Mouse (Mus musculus): ENCODE data around the gene Gria1. TPM values are rescaled to one million over a fixed set of nuclear protein-coding genes. Genes with fewer than 3 reads are reported as not detected.

Gria1 gene
- polyA plus RNA-seq, 1 experiment from 2014 or later: 2.0 TPM

DNA sequence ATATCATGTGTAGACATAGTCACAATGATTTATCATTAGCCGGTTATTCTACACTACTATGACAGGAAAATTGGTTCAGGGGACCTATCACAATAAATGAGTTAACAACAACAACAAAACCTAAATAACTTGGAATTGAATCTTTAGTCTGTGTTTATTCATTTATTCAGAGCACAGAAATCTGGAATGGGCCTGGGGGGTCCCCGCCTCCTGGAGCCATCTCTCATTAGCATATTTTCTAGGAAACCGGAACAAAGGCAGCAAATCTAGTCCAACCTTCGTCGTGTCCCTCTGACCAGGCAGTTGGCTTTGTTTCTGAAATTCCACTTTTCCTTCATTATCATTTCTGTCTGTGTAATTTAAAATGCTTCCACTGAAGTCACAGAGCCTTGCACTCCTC, 132.5 kb downstream of the Gria1 start:
- no peak overlapping the region for H3K9ac ChIP-seq
- H3K36me3 ChIP-seq: no peaks in the 10 kb centered on the region
- no peak overlapping the region for H3K4me2 ChIP-seq
- H3K4me3 ChIP-seq (replicated peaks): no peak overlapping the region
- no peak overlapping the region for H3K27ac ChIP-seq
- H3K9me3 ChIP-seq (replicated peaks): no peaks in the 10 kb centered on the region
- ATAC-seq (replicated peaks; ENCODE audit: low FRiP score): no peak
- H3K27me3 ChIP-seq: no peaks in the 10 kb centered on the region
- WGBS: 73% methylated on average over 5 of the region's 5 CpGs
- H3K4me1 ChIP-seq: no peaks in the 10 kb centered on the region

DNA sequence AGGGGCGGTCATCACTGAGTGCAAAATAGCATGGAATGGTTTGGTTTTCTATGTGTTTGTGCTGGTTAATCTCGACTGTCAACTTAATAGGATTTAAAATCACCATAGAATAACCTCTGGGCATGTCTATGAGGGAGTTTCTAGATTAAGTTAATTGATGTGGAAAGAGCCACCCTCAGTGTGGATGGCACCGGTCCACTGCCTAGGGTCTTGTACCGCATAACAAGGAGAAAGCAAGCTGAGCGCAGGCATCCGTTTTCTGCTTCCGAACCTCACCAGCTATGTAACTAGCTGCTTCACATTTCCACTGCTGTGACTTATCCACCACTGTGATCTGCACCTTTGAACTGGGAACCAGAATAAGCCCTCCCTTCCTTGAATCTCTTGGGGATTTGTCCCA, 134.0 kb downstream of the Gria1 start:
- no peak for ATAC-seq (replicated peaks; ENCODE audit: low FRiP score)
- no peaks in the 10 kb centered on the region for H3K9me3 ChIP-seq (replicated peaks)
- H3K4me3 ChIP-seq (replicated peaks): no peak overlapping the region
- H3K4me2 ChIP-seq: no peak overlapping the region
- no peaks in the 10 kb centered on the region for H3K4me1 ChIP-seq
- WGBS: 72% methylated on average over 7 of the region's 7 CpGs
- H3K36me3 ChIP-seq: no peaks in the 10 kb centered on the region
- H3K27ac ChIP-seq: no peak overlapping the region
- no peak overlapping the region for H3K9ac ChIP-seq
- H3K27me3 ChIP-seq: no peaks in the 10 kb centered on the region

DNA sequence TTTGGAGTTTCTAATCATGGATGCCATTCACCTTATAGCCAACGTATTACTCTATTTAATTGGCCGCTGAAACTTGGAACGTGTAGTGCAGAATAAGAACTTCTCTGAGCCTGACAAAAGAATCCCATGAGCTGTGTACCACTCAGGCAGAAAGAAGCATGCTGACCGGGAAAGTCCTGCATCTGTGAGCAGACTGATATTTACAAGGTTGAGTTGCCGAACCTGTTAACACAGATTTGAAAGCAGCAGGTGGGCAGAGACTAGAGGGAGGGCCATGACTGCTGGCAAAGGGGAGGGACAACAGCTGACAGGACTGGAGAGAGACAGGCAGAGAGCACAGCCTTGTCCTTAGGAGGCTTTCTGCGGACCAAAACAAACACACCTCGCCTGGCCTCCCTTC, 134.5 kb downstream of the Gria1 start:
- H3K4me2 ChIP-seq: no peak overlapping the region
- 54% methylated on average over 7 of the region's 7 CpGs for WGBS
- no peak overlapping the region for H3K9ac ChIP-seq
- no peak overlapping the region for H3K27ac ChIP-seq
- H3K27me3 ChIP-seq: no peaks in the 10 kb centered on the region
- no peaks in the 10 kb centered on the region for H3K9me3 ChIP-seq (replicated peaks)
- ATAC-seq (replicated peaks; ENCODE audit: low FRiP score): 0 out of 2 replicates have a peak, but pooled peaks have one; percentile 29
- H3K4me3 ChIP-seq (replicated peaks): no peak overlapping the region
- H3K4me1 ChIP-seq: no peaks in the 10 kb centered on the region
- no peaks in the 10 kb centered on the region for H3K36me3 ChIP-seq

DNA sequence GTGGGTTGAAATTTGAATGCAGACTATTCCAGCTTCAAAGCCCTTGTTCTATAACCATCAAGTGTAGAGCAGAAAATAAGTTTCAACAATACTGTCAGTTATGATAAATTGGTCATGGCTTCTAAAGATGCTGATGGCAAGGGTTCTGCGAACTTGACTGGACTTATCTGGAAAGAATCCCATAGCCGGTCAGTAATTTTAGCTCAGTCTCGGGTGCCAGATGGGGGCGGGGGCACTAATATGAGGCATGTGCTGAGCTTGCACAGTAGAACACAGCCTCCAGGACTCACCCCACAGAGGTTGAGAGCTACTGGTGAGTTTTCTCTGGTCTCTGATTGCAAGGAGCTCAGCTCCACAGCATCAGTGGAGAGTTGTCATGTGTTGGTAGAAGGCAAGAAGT, 140.5 kb downstream of the Gria1 start:
- no peak overlapping the region for H3K4me2 ChIP-seq
- 82% methylated on average over 4 of the region's 4 CpGs for WGBS
- ATAC-seq (replicated peaks; ENCODE audit: low FRiP score): no peak

DNA sequence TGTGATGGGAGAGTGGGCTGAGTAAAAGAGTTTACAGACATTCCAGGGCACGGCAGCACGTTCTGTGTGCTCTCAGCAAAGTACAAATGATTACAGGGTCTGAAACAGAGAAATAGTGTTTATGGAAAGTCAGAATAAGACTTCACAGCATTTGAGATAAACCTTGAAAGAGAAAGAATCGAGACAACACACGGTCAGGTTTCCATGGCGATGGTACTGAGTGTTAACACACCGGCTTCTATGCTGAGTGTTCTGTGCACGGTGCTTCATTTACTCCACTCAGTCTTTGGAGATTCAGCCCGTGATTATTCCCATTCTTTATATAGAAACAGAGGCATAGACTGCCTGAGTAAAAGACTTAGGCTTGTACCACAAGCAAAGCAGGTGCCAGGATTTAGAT, 143.8 kb downstream of the Gria1 start:
- ATAC-seq (replicated peaks; ENCODE audit: low FRiP score): no peak
- H3K4me1 ChIP-seq: no peaks in the 10 kb centered on the region
- H3K9me3 ChIP-seq (replicated peaks): no peaks in the 10 kb centered on the region
- no peak overlapping the region for H3K9ac ChIP-seq
- H3K27me3 ChIP-seq: no peaks in the 10 kb centered on the region
- no peak overlapping the region for H3K4me2 ChIP-seq
- H3K4me3 ChIP-seq (replicated peaks): no peak overlapping the region
- 82% methylated on average over 8 of the region's 8 CpGs for WGBS
- no peaks in the 10 kb centered on the region for H3K36me3 ChIP-seq
- no peak overlapping the region for H3K27ac ChIP-seq

More for the DNA sequence above, 140.5 kb downstream of the Gria1 start:
- H3K4me1 ChIP-seq: no peaks in the 10 kb centered on the region
- H3K9me3 ChIP-seq (replicated peaks): no peaks in the 10 kb centered on the region
- no peak overlapping the region for H3K4me3 ChIP-seq (replicated peaks)
- no peak overlapping the region for H3K9ac ChIP-seq
- H3K27ac ChIP-seq: no peak overlapping the region
- H3K36me3 ChIP-seq: no peaks in the 10 kb centered on the region
- no peaks in the 10 kb centered on the region for H3K27me3 ChIP-seq

DNA sequence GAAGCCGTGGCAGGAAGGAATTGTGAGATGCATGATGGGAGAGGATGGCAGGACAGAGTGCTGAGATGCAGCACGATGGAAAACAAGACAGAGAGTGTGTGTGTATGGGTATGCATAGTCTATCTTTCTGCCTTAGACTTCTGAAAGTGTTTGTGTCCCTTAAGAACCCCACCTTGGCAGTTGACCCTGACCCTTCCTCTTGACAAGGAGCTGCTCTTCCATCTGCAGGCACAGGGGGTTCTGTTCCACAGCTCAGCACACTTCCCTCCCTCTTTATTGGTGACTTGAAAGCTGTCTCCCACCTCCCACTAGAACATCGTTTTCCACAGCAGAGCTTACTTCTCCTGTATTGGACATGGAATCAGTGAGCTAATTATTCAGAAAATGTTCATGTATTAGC, 148.2 kb downstream of the Gria1 start:
- no peaks in the 10 kb centered on the region for H3K36me3 ChIP-seq
- H3K27me3 ChIP-seq: no peaks in the 10 kb centered on the region
- WGBS: 56% methylated on average over 3 of the region's 3 CpGs
- H3K27ac ChIP-seq: no peak overlapping the region
- no peak overlapping the region for H3K9ac ChIP-seq
- no peak for ATAC-seq (replicated peaks; ENCODE audit: low FRiP score)
- H3K9me3 ChIP-seq (replicated peaks): no peaks in the 10 kb centered on the region
- no peak overlapping the region for H3K4me2 ChIP-seq
- H3K4me1 ChIP-seq: no peaks in the 10 kb centered on the region
- H3K4me3 ChIP-seq (replicated peaks): no peak overlapping the region

DNA sequence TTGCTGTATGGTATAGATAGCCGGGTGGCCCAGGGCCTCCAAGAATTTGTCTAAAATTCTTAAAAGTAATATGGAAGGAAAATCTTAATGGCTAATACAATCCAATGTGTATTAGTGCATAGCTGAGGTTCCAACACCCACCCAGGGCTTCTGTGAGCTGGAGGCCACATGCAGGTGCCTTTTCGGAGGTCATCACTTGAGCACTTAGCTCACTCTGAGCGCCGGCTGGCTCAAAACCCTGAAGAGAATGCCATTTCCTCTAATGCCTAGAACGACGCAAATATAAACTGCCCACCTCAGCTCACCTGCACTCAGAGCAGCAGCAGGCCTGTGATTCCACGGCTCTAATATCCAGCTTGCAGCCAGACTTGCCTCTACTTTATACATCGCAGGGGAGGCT, 148.9 kb downstream of the Gria1 start:
- no peak overlapping the region for H3K9ac ChIP-seq
- no peak overlapping the region for H3K4me3 ChIP-seq (replicated peaks)
- no peaks in the 10 kb centered on the region for H3K36me3 ChIP-seq
- WGBS: 89% methylated on average over 8 of the region's 8 CpGs
- ATAC-seq (replicated peaks; ENCODE audit: low FRiP score): no peak
- no peak overlapping the region for H3K27ac ChIP-seq
- H3K9me3 ChIP-seq (replicated peaks): no peaks in the 10 kb centered on the region
- no peak overlapping the region for H3K4me2 ChIP-seq
- no peaks in the 10 kb centered on the region for H3K4me1 ChIP-seq
- H3K27me3 ChIP-seq: no peaks in the 10 kb centered on the region

DNA sequence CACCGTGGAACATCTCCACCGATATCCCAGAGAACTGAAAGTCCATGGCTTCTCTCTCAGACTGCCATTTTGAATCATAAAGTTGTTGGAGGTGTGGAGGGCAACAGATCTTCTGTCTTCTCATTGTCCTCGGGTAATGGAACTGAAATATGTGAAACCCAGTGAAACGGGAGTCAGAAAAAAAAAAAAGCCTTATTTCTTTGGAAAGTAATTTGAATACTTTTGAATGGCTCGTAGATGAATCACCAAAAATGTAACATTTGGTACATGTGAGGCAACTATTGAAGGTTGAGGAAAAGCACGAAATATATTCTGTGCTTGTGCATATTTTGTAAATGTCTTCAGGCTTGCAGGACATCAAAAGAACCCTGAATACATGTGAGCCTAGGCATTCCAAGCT, 151.7 kb downstream of the Gria1 start:
- H3K4me2 ChIP-seq: no peak overlapping the region

DNA sequence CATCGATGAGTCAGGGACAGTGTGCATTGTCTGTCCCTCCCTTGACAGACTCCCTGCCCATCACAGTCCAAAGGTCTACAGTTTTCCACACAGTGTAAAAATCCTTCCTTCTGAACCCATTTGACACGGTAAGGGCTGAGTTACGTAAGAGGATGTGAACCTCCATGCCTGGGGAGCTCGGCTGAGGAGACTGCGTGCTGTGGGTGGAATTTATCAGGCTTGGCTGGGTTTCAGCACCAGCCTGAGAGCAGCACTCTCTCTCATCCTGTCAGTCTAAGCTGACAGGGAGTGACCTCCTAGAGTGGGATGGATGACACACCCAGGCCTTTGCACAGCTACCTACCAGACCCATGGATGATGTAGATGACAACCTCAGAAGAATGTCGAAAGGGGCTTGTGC, 158.9 kb downstream of the Gria1 start:
- ATAC-seq (replicated peaks; ENCODE audit: low FRiP score): no peak
- no peak overlapping the region for H3K27ac ChIP-seq
- 76% methylated on average over 6 of the region's 6 CpGs for WGBS
- H3K9ac ChIP-seq: no peak overlapping the region
- no peaks in the 10 kb centered on the region for H3K36me3 ChIP-seq
- H3K4me2 ChIP-seq: no peak overlapping the region
- H3K4me1 ChIP-seq: no peaks in the 10 kb centered on the region
- H3K9me3 ChIP-seq (replicated peaks): no peaks in the 10 kb centered on the region
- no peak overlapping the region for H3K4me3 ChIP-seq (replicated peaks)
- H3K27me3 ChIP-seq: no peaks in the 10 kb centered on the region

More for the DNA sequence above, 151.7 kb downstream of the Gria1 start:
- Histone ChIP-seq H3K9me3 (replicated peaks) (no peaks in the 10 kb centered on the region), H3K27me3 (no peaks in the 10 kb centered on the region), H3K4me1 (no peaks in the 10 kb centered on the region), H3K36me3 (no peaks in the 10 kb centered on the region), H3K27ac (no peak overlapping the region), H3K9ac (no peak overlapping the region), H3K4me3 (replicated peaks) (no peak overlapping the region)
- no peak for ATAC-seq (replicated peaks; ENCODE audit: low FRiP score)
- 86% methylated on average over 6 of the region's 6 CpGs for WGBS

DNA sequence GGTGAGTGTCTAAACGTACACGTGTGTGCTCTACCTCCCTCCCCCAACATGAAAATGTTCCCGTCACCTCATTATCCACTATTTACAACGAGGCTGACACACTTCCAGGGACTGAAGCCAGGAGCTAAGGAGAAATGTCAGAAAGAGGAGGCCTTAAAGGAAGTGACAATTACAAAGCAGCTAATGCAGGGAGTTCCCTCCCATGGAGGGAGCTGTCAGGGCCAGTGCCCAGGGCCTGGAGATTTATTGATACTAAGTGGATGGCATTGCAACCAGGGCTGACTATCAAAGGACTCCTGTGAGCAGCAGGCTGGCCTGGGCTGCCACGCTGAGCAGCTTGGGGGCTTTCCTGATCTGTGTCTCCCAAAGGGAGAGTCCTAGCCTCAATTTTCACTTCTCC, 163.0 kb downstream of the Gria1 start:
- no peak for ATAC-seq (replicated peaks; ENCODE audit: low FRiP score)
- no peak overlapping the region for H3K27ac ChIP-seq

DNA sequence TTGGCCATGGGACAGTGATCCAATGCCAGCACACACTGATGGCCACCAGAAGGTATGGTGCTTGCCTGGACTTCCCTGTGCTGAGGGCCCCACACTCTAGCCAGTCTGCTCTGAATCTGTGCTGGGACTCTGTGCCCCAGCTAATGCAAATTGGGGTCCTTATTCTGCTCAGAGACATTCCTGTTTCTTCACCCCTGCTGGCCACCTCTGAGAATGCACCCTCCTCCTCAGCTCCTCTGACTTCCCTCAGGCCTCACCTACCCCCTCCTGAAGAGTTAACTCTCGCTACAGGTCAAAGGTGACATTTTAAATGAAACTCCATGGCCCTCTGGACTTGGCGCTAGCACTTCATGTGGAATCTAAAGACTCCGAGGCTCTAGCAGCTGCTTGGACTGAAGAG, 165.4 kb downstream of the Gria1 start:
- WGBS: 28% methylated on average over 3 of the region's 3 CpGs
- H3K4me2 ChIP-seq: no peak overlapping the region
- no peak overlapping the region for H3K9ac ChIP-seq
- no peaks in the 10 kb centered on the region for H3K36me3 ChIP-seq
- no peak overlapping the region for H3K4me3 ChIP-seq (replicated peaks)
- ATAC-seq (replicated peaks; ENCODE audit: low FRiP score): no peak
- no peaks in the 10 kb centered on the region for H3K27me3 ChIP-seq
- H3K9me3 ChIP-seq (replicated peaks): no peaks in the 10 kb centered on the region
- H3K4me1 ChIP-seq: no peaks in the 10 kb centered on the region
- no peak overlapping the region for H3K27ac ChIP-seq

More for the DNA sequence above, 163.0 kb downstream of the Gria1 start:
- H3K4me1 ChIP-seq: no peaks in the 10 kb centered on the region
- no peak overlapping the region for H3K9ac ChIP-seq
- WGBS: 36% methylated on average over 5 of the region's 5 CpGs
- H3K4me3 ChIP-seq (replicated peaks): no peak overlapping the region
- no peaks in the 10 kb centered on the region for H3K9me3 ChIP-seq (replicated peaks)
- H3K36me3 ChIP-seq: no peaks in the 10 kb centered on the region
- no peaks in the 10 kb centered on the region for H3K27me3 ChIP-seq
- no peak overlapping the region for H3K4me2 ChIP-seq

DNA sequence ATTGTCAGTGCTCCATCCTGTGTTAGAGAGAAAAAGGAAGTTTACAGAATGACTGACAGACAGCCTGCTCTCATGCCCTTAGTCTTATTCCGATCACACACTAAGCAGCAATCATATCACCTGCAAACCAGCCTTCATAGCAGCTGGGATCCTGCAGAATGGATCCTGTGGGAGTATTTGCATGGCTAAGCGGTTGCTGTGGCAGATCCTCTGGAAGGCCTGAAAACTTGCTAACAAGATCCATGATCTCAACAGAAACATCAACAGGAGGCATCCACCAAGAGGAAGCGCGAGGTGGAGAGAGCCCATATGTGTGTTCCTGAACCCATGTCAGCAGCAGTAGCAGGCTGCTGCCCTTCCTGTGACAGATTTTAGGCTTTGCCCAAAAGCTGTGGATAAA, 173.0 kb downstream of the Gria1 start:
- no peaks in the 10 kb centered on the region for H3K9me3 ChIP-seq (replicated peaks)
- H3K4me3 ChIP-seq (replicated peaks): no peak overlapping the region
- H3K4me1 ChIP-seq: no peaks in the 10 kb centered on the region
- WGBS: 91% methylated on average over 4 of the region's 4 CpGs
- no peak overlapping the region for H3K4me2 ChIP-seq
- no peak overlapping the region for H3K9ac ChIP-seq
- H3K27me3 ChIP-seq: no peaks in the 10 kb centered on the region
- ATAC-seq (replicated peaks; ENCODE audit: low FRiP score): no peak
- H3K36me3 ChIP-seq: no peaks in the 10 kb centered on the region
- H3K27ac ChIP-seq: no peak overlapping the region

DNA sequence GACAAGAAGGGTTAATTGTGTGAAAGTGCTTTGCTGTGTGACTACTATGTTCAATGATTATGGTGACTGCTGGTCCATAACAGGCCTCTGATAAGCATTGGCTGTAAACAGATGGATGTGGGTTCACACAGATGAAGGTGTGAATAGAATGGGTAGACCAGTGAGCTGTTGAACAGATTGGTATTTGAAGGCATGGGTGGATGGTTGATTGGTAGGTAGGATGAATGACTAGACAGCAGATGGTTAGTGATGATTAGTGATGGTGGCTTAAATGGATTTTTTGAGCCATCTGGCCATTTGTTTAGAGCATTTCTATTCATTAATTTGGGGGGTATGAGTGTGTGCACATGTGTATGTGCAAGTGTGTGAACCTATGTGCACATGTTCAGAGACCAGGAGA, 173.9 kb downstream of the Gria1 start:
- Histone ChIP-seq H3K9ac (no peak overlapping the region), H3K4me3 (replicated peaks) (no peak overlapping the region), H3K36me3 (no peaks in the 10 kb centered on the region), H3K27ac (no peak overlapping the region), H3K27me3 (no peaks in the 10 kb centered on the region), H3K4me1 (no peaks in the 10 kb centered on the region), H3K4me2 (no peak overlapping the region), H3K9me3 (replicated peaks) (no peaks in the 10 kb centered on the region)
- no peak for ATAC-seq (replicated peaks; ENCODE audit: low FRiP score)
